Mouse (Mus musculus): ENCODE results near the gene Mapkbp1. TPM values are rescaled to one million over a fixed set of nuclear protein-coding genes. Genes with fewer than 3 reads are reported as not detected.

Gene Mapkbp1
- polyA plus RNA-seq (2014; fragmentation: Illumina TruSeq; extraction: RNeasy Lipid Tissue Mini Kit (QIAGEN cat#74804); ENCODE audit: low read depth, low replicate concordance) = 1.6 TPM

GRCm38 (mm10) chr2:119972537-119972879 is at the start of gene Mapkbp1:
Mapkbp1 (plus strand) TSS chr2:119972699.

DNA sequence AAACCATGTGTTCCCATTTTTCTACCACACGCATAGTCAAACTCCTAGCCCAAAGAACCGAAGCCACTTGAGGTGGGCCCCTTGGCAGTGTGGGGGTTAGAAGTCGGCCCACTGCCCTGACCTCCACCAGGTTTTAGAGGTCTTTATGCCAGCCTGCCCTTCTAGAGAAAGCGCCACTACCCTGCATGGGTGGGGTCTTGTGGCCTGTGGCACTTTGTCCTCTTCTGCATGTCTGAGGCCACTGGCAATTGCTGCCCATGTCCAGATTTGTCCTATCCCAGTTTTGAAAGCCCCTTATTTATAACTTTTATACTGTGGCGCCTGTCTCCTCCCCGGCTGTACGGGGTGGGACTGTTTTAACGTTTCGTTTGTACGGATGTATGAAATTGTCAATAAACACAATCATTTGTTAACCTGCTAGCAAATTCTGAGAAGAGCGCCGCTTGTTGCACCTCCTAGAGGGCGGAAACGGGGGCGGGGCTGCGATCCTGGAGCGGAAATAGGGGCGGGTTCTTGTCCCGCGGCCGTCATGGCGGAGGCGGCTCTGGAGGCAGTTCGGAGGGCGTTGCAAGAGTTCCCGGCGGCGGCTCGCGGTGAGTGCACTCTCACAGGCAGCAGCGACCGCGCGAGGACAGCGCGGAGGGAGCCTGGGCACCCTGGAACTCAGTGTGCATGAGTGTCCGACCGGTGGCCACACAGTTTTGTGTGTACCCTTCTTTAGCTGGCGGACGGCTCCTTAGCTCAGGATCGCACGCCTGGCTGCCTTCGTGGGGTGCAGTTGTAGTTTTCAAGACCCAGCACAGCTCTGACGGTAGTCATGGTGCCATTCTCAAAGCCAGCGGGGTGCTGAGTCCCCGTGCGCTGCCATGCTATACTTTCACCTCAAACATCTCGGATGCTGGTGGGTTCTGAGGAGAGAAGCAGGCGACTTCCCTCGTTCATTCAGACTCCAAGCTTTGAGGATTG is 54.8 kb downstream of the Mapkbp1 start, which contains the start of the genes Jmjd7 and Gm28042:
TSS of gene Jmjd7 (plus strand) at position 500 of the 966 bp plus-strand sequence.
TSS of gene Gm28042 (plus strand) at position 510 of the 966 bp plus-strand sequence.

GRCm38 (mm10) chr2:120032726-120033467 is 60.4 kb downstream of the Mapkbp1 start, which contains the start of gene Pla2g4b:
Pla2g4b (plus strand) TSS chr2:120033417.

Other genes starting within 250 kb of the Mapkbp1 start
- gene Itpka, start 230.4 kb upstream of the Mapkbp1 start, polyA plus RNA-seq (2014; fragmentation: Illumina TruSeq; extraction: RNeasy Lipid Tissue Mini Kit (QIAGEN cat#74804); ENCODE audit: low read depth, low replicate concordance) = not detected
- gene Ltk, start 212.3 kb upstream of the Mapkbp1 start, polyA plus RNA-seq (2014; fragmentation: Illumina TruSeq; extraction: RNeasy Lipid Tissue Mini Kit (QIAGEN cat#74804); ENCODE audit: low read depth, low replicate concordance) = not detected
- 1.2 TPM for gene Rpap1, start 185.2 kb upstream of the Mapkbp1 start, polyA plus RNA-seq (2014; fragmentation: Illumina TruSeq; extraction: RNeasy Lipid Tissue Mini Kit (QIAGEN cat#74804); ENCODE audit: low read depth, low replicate concordance)
- 0.47 TPM for gene Tyro3, start 175.0 kb upstream of the Mapkbp1 start, polyA plus RNA-seq (2014; fragmentation: Illumina TruSeq; extraction: RNeasy Lipid Tissue Mini Kit (QIAGEN cat#74804); ENCODE audit: low read depth, low replicate concordance)
- gene Mga, start 75.5 kb upstream of the Mapkbp1 start, polyA plus RNA-seq (2014; fragmentation: Illumina TruSeq; extraction: RNeasy Lipid Tissue Mini Kit (QIAGEN cat#74804); ENCODE audit: low read depth, low replicate concordance) = 53.1 TPM
- not detected for gene Jmjd7, start 54.8 kb downstream of the Mapkbp1 start, polyA plus RNA-seq (2014; fragmentation: Illumina TruSeq; extraction: RNeasy Lipid Tissue Mini Kit (QIAGEN cat#74804); ENCODE audit: low read depth, low replicate concordance)
- gene Gm28042, start 54.8 kb downstream of the Mapkbp1 start, polyA plus RNA-seq (2014; fragmentation: Illumina TruSeq; extraction: RNeasy Lipid Tissue Mini Kit (QIAGEN cat#74804); ENCODE audit: low read depth, low replicate concordance) = not detected
- 0.52 TPM for gene Pla2g4b, start 60.7 kb downstream of the Mapkbp1 start, polyA plus RNA-seq (2014; fragmentation: Illumina TruSeq; extraction: RNeasy Lipid Tissue Mini Kit (QIAGEN cat#74804); ENCODE audit: low read depth, low replicate concordance)
- gene Ehd4, start 181.9 kb downstream of the Mapkbp1 start, polyA plus RNA-seq (2014; fragmentation: Illumina TruSeq; extraction: RNeasy Lipid Tissue Mini Kit (QIAGEN cat#74804); ENCODE audit: low read depth, low replicate concordance) = 34.1 TPM

Data from adrenal gland, adult 10 weeks (tissue).